Mouse (Mus musculus): Measurements from ENCODE around the gene Fchsd2. TPM values are rescaled to one million over a fixed set of nuclear protein-coding genes. Genes with fewer than 3 reads are reported as not detected.

The Fchsd2 gene
- polyA plus RNA-seq, 1 experiment from 2014 or later, result 4.2 TPM

DNA sequence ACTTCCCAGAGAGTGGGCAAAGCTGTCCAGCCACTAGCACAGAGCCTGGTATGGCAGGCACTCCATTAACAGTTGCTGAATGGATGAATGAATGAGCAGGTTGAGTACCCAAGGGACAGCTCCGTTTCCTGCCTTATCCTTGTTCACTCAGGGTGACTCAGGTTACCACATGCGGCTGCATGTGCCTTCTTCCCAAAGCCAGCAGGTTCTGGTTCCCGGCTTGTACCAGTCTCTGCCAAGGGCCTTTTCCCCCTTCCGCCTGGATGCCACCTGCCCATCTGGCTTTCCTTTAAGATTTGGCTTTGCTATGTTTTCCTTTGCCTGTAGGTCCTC is 238.1 kb downstream of the Fchsd2 start:
- H3K27me3 ChIP-seq, result no peaks in the 10 kb centered on the region
- H3K9me3 ChIP-seq (replicated peaks), result no peaks in the 10 kb centered on the region
- no peak overlapping the region for H3K9ac ChIP-seq
- peaks cover 65% of the 10 kb centered on the region for H3K4me1 ChIP-seq (replicated peaks)
- ATAC-seq (ENCODE audit: low read depth) (no peak), DNase-seq (no peak)
- H3K27ac ChIP-seq, result no peak overlapping the region
- no peak overlapping the region for H3K4me2 ChIP-seq
- WGBS (ENCODE audit: insufficient replicate concordance), result 80% methylated on average over 4 of the region's 4 CpGs
- no peak overlapping the region for H3K4me3 ChIP-seq (replicated peaks)
- peaks cover 46% of the 10 kb centered on the region for H3K36me3 ChIP-seq

- Histone ChIP-seq H3K27me3 (no peaks in the 10 kb centered on the region), H3K9ac (no peak overlapping the region), H3K4me2 (no peak overlapping the region), H3K36me3 (peaks cover 44% of the 10 kb centered on the region), H3K27ac (no peak overlapping the region), H3K4me1 (replicated peaks) (peaks cover 61% of the 10 kb centered on the region), H3K9me3 (replicated peaks) (no peaks in the 10 kb centered on the region), H3K4me3 (replicated peaks) (no peak overlapping the region)
- WGBS (ENCODE audit: insufficient replicate concordance), result 74% methylated on average over 5 of the region's 5 CpGs
- DNase-seq, result no peak
- ATAC-seq (ENCODE audit: low read depth), result peak; percentile 37; the same call in 1 of the 2 replicates
Observed at GRCm38 (mm10) chr7:101332045-101332831, 239.6 kb downstream of the Fchsd2 start.

Other genes with a start within 250 kb of the Fchsd2 start
- gene Relt, start 229.4 kb upstream of the Fchsd2 start, polyA plus RNA-seq (2015; fragmentation: Nextera tagmentation; extraction: Ambion mirVana), result 15.3 and 16.7 TPM in 2 replicates
- 0.53 and 0.83 TPM in 2 replicates for gene Arhgef17, start 160.8 kb upstream of the Fchsd2 start, polyA plus RNA-seq (2015; fragmentation: Nextera tagmentation; extraction: Ambion mirVana)
- gene P2ry6, start 118.2 kb upstream of the Fchsd2 start, polyA plus RNA-seq (2015; fragmentation: Nextera tagmentation; extraction: Ambion mirVana), result 2.7 and 3.2 TPM in 2 replicates
- gene P2ry2, start 80.0 kb upstream of the Fchsd2 start, polyA plus RNA-seq (2015; fragmentation: Nextera tagmentation; extraction: Ambion mirVana), result 0.76 TPM in 2 replicates
- 4.2 and 4.9 TPM in 2 replicates for gene Atg16l2, start 209.4 kb downstream of the Fchsd2 start, polyA plus RNA-seq (2015; fragmentation: Nextera tagmentation; extraction: Ambion mirVana)
- gene Stard10, start 224.2 kb downstream of the Fchsd2 start, polyA plus RNA-seq (2015; fragmentation: Nextera tagmentation; extraction: Ambion mirVana), result 78.5 and 81.3 TPM in 2 replicates